Mouse (Mus musculus): ENCODE measurements around the gene Gls. TPM values are rescaled to one million over a fixed set of nuclear protein-coding genes. Genes with fewer than 3 reads are reported as not detected.

The Gls gene
- polyA plus RNA-seq, 1 experiment from 2014 or later = 21.7 TPM

- no peaks in the 10 kb centered on the region for H3K36me3 ChIP-seq
- peak overlapping the region; percentile 58 for H3K9ac ChIP-seq
- peak overlapping the region; percentile 94 for H3K4me3 ChIP-seq (replicated peaks)
- ATAC-seq (ENCODE audit: insufficient read depth, low FRiP score, low read depth) = peak; percentile 12
- no peaks in the 10 kb centered on the region for H3K27me3 ChIP-seq (replicated peaks)
- no peaks in the 10 kb centered on the region for H3K9me3 ChIP-seq
- WGBS = under 1% methylated on average over 66 of the region's 69 CpGs
- peak overlapping the region; percentile 60 for H3K4me2 ChIP-seq
- peak overlapping the region; percentile 96 for H3K27ac ChIP-seq
- H3K4me1 ChIP-seq = no peaks in the 10 kb centered on the region
These were observed 880 bp downstream of the Gls start for GRCm38 (mm10) chr1:52231939-52232765.

DNA sequence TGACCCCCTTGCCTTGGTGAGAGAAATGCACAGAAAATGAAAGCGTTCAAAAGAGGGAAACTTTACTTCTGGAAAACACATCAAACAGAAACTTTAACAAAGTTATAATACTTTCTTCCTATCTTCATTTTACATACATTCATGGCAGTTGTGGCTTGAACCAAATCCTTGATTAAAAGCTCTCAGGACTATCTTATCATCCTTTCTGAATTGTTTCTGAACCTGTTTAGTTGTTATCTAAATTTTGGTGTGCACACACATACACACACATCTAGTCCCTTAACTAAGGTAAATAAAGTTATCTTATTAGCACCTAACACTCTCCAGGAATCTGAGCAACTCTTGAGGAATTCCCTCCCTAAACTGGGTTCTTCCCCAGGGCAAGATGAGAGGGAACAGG is 2.6 kb downstream of the Gls start:
- ATAC-seq (ENCODE audit: insufficient read depth, low FRiP score, low read depth) = no peak
- no peaks in the 10 kb centered on the region for H3K9me3 ChIP-seq
- H3K4me2 ChIP-seq = peak overlapping the region; percentile 60; the same call in 1 of the 2 replicates
- no peak overlapping the region for H3K4me3 ChIP-seq (replicated peaks)
- no peaks in the 10 kb centered on the region for H3K36me3 ChIP-seq
- H3K27me3 ChIP-seq (replicated peaks) = no peaks in the 10 kb centered on the region
- no peak overlapping the region for H3K27ac ChIP-seq
- H3K9ac ChIP-seq = no peak overlapping the region
- H3K4me1 ChIP-seq = no peaks in the 10 kb centered on the region
- 43% methylated on average over 1 of the region's 1 CpGs for WGBS

GRCm38 (mm10) chr1:52228178-52228577 is 4.9 kb downstream of the Gls start:
- Histone ChIP-seq H3K36me3 (no peaks in the 10 kb centered on the region), H3K27me3 (replicated peaks) (no peaks in the 10 kb centered on the region), H3K4me3 (replicated peaks) (no peak overlapping the region), H3K4me1 (no peaks in the 10 kb centered on the region), H3K9ac (no peak overlapping the region), H3K9me3 (no peaks in the 10 kb centered on the region), H3K4me2 (no peak overlapping the region), H3K27ac (no peak overlapping the region)
- 78% methylated on average over 6 of the region's 6 CpGs for WGBS
- ATAC-seq (ENCODE audit: insufficient read depth, low FRiP score, low read depth) = no peak

GRCm38 (mm10) chr1:52226416-52226815 is 6.6 kb downstream of the Gls start:
- H3K9ac ChIP-seq = no peak overlapping the region
- H3K27me3 ChIP-seq (replicated peaks) = no peaks in the 10 kb centered on the region
- no peak overlapping the region for H3K4me2 ChIP-seq
- H3K4me3 ChIP-seq (replicated peaks) = no peak overlapping the region
- H3K9me3 ChIP-seq = no peaks in the 10 kb centered on the region
- H3K27ac ChIP-seq = no peak overlapping the region
- no peaks in the 10 kb centered on the region for H3K36me3 ChIP-seq
- H3K4me1 ChIP-seq = no peaks in the 10 kb centered on the region
- no peak for ATAC-seq (ENCODE audit: insufficient read depth, low FRiP score, low read depth)

DNA sequence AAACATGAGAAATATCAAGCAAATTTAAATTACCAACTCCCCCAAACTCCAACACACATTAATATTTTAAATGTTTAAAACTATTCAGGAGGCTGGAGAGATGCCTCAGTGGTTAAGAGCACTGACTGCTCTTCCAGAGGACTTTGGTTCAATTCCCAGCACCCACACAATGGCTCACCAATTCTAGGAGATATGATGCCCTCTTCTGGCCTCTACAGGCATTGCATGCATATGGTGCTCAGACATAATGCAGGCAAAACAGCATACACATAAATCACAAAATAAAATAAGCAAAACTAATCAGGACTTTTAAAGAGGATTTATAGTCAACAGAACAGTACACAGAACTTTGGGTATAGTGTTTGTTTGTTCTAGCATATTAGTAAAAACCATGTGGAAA is 16.3 kb downstream of the Gls start:
- Histone ChIP-seq H3K36me3 (no peaks in the 10 kb centered on the region), H3K27ac (no peak overlapping the region), H3K4me3 (replicated peaks) (no peak overlapping the region), H3K9me3 (no peaks in the 10 kb centered on the region), H3K4me1 (no peaks in the 10 kb centered on the region), H3K4me2 (no peak overlapping the region), H3K27me3 (replicated peaks) (no peaks in the 10 kb centered on the region), H3K9ac (no peak overlapping the region)
- ATAC-seq (ENCODE audit: insufficient read depth, low FRiP score, low read depth) = no peak

DNA sequence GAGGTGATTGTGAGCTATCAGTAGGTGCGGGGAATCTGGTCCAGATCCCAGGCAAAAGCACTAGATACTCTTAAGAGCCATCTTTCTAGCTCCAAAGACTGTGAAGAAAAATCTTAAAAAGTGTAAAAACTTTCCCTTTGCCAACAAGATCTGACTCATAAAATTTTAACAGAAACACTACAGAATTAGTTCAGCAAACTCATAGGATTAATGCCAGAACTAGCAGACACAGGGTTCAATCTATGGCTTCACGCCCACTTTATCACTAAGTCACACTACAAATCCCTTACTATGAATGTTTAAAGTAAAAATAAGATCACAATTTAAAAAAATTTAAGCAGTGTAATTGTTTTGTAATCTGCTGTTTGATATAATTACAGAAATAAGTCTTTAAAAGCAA is 50.0 kb downstream of the Gls start:
- no peak overlapping the region for H3K27ac ChIP-seq
- no peak for ATAC-seq (ENCODE audit: insufficient read depth, low FRiP score, low read depth)
- H3K36me3 ChIP-seq = no peaks in the 10 kb centered on the region
- no peaks in the 10 kb centered on the region for H3K27me3 ChIP-seq (replicated peaks)
- 72% methylated on average over 2 of the region's 2 CpGs for WGBS
- H3K4me3 ChIP-seq (replicated peaks) = no peak overlapping the region
- no peak overlapping the region for H3K9ac ChIP-seq
- no peak overlapping the region for H3K4me2 ChIP-seq
- no peaks in the 10 kb centered on the region for H3K4me1 ChIP-seq
- no peaks in the 10 kb centered on the region for H3K9me3 ChIP-seq

GRCm38 (mm10) chr1:52181994-52182393 is 51.0 kb downstream of the Gls start:
- H3K9me3 ChIP-seq = no peaks in the 10 kb centered on the region
- ATAC-seq (ENCODE audit: insufficient read depth, low FRiP score, low read depth) = no peak

DNA sequence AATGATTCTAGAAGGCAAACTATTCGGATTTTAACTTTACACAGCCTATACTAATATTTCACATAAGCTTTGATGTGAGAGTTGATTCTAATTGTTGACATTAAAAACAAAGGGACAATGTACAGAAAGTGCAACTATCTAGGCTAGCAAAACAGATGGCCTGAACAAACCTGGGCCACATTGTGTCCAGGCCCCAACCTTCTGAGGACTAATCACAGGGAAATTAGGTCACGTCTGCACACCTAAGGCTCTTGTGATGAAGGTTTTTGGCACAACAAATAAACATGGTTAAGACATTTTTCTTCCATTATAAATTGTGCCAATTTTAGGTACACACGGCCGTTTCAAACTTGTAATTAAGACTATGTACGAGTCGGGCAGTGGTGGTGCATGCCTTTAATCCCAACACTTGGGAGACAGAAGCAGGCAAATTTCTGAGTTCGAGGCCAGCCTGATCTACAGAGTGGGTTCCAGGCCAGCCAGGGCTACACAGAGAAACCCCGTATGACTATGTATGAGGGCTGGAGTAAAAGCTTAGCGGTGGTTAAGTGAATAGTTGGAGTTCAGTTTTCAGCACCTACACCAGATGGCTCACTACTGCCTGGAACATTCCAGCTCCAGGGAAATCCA is 53.0 kb downstream of the Gls start:
- Histone ChIP-seq H3K4me3 (replicated peaks) (no peak overlapping the region), H3K27ac (no peak overlapping the region), H3K4me2 (no peak overlapping the region), H3K9me3 (no peaks in the 10 kb centered on the region), H3K36me3 (no peaks in the 10 kb centered on the region), H3K27me3 (replicated peaks) (no peaks in the 10 kb centered on the region), H3K4me1 (no peaks in the 10 kb centered on the region), H3K9ac (no peak overlapping the region)
- 89% methylated on average over 9 of the region's 9 CpGs for WGBS
- ATAC-seq (ENCODE audit: insufficient read depth, low FRiP score, low read depth) = no peak

More at GRCm38 (mm10) chr1:52181994-52182393, 51.0 kb downstream of the Gls start:
- Histone ChIP-seq H3K36me3 (no peaks in the 10 kb centered on the region), H3K27ac (no peak overlapping the region), H3K4me3 (replicated peaks) (no peak overlapping the region), H3K27me3 (replicated peaks) (no peaks in the 10 kb centered on the region), H3K9ac (no peak overlapping the region), H3K4me2 (no peak overlapping the region), H3K4me1 (no peaks in the 10 kb centered on the region)

DNA sequence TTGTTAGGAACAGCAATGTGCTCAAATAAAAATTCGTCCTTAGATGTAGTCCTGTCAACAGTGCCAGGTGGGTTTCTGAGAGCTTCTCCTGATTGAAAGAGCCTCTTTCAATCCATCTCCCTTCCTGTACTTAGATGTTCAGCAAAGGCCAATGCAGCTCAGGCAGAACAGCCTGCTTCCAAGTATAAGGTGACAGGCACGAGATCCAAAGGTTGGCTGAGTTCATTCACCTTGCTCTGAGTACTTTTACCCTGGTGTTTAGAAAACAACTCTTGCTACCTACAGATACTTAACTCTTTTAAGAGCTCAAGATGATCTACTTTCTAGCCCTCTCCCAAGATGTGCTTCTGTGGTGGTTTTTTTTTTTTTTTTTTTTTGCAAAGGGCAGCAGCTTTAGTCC is 56.0 kb downstream of the Gls start:
- Histone ChIP-seq H3K27me3 (replicated peaks) (no peaks in the 10 kb centered on the region), H3K4me3 (replicated peaks) (no peak overlapping the region), H3K27ac (no peak overlapping the region), H3K36me3 (no peaks in the 10 kb centered on the region), H3K9ac (no peak overlapping the region), H3K9me3 (no peaks in the 10 kb centered on the region), H3K4me2 (no peak overlapping the region), H3K4me1 (no peaks in the 10 kb centered on the region)
- 81% methylated on average over 2 of the region's 2 CpGs for WGBS
- no peak for ATAC-seq (ENCODE audit: insufficient read depth, low FRiP score, low read depth)

- no peaks in the 10 kb centered on the region for H3K9me3 ChIP-seq
- no peak overlapping the region for H3K9ac ChIP-seq
- H3K27ac ChIP-seq = no peak overlapping the region
- no peaks in the 10 kb centered on the region for H3K4me1 ChIP-seq
- H3K36me3 ChIP-seq = no peaks in the 10 kb centered on the region
- H3K27me3 ChIP-seq (replicated peaks) = no peaks in the 10 kb centered on the region
- 61% methylated on average over 3 of the region's 3 CpGs for WGBS
- no peak overlapping the region for H3K4me2 ChIP-seq
- ATAC-seq (ENCODE audit: insufficient read depth, low FRiP score, low read depth) = no peak
- H3K4me3 ChIP-seq (replicated peaks) = no peak overlapping the region
These were observed 57.0 kb downstream of the Gls start for GRCm38 (mm10) chr1:52175983-52176382.

DNA sequence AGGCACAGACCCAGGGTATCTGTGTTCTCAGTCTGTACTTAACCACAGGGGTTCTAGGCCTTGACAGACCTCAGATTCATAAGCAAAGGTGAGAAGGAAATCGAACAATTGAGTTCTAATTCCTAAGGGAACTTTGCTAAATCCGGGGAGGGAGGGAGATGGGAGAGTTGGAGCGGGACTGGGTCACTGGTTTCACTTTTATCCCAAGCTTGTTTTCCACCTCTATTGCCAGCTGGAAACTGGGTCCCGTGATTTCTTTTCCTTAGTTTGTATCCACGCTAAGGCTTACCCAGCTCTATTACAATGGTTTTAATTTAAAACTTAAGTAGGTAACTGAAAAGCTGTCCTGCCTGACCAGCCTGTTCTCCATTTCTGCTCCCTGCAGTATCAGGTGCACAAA is 57.7 kb downstream of the Gls start:
- no peak overlapping the region for H3K4me2 ChIP-seq
- WGBS = 76% methylated on average over 5 of the region's 5 CpGs

DNA sequence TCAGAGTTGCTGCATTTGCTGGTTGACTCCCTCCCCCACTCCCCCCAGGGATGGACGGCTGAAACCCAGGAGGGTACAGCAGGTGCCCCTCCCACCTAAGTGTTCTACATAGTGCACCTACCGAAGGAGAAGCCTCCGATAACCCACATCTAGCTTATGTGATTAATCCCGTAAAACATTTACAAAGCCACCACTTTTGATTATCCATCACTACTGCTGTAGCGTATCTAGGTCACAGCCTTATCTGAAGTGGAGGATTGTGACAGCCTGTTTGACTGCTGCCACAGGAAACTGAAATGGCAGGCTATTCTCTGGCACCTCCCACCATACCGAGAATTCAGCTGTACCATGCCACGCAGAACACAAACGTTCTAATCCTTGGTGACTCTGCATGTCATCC is 61.8 kb downstream of the Gls start:
- Histone ChIP-seq H3K27me3 (replicated peaks) (no peaks in the 10 kb centered on the region), H3K4me2 (no peak overlapping the region), H3K9ac (no peak overlapping the region), H3K27ac (no peak overlapping the region), H3K36me3 (no peaks in the 10 kb centered on the region), H3K9me3 (no peaks in the 10 kb centered on the region), H3K4me3 (replicated peaks) (no peak overlapping the region), H3K4me1 (0 out of 2 replicates have a peak, but pooled peaks cover 5% of the 10 kb centered on the region)
- 52% methylated on average over 8 of the region's 8 CpGs for WGBS
- no peak for ATAC-seq (ENCODE audit: insufficient read depth, low FRiP score, low read depth)

More for the DNA sequence above, 57.7 kb downstream of the Gls start:
- no peak overlapping the region for H3K4me3 ChIP-seq (replicated peaks)
- no peaks in the 10 kb centered on the region for H3K4me1 ChIP-seq
- H3K27me3 ChIP-seq (replicated peaks) = no peaks in the 10 kb centered on the region
- no peaks in the 10 kb centered on the region for H3K36me3 ChIP-seq
- H3K9me3 ChIP-seq = no peaks in the 10 kb centered on the region
- no peak for ATAC-seq (ENCODE audit: insufficient read depth, low FRiP score, low read depth)
- no peak overlapping the region for H3K9ac ChIP-seq
- no peak overlapping the region for H3K27ac ChIP-seq
